Mouse (Mus musculus) brain, embryonic 14.5 days (tissue): ENCODE results near the gene Myo1h.

Experiments
- CTCF ChIP-seq: fragments of 200-500 bp; IDR thresholded peaks from 2 replicates; pipeline ENCODE4 v1.5.1; 2012; ENCODE audit warnings: inconsistent platforms, mild to moderate bottlenecking, moderate library complexity, borderline replicate concordance; ENCODE audit not compliant: insufficient read depth, insufficient read length; ENCODE audit errors: extremely low read depth
- POLR2A ChIP-seq: fragments of 200-500 bp; IDR thresholded peaks from 2 replicates; pipeline ENCODE4 v1.6.1; 2012; ENCODE audit warnings: mild to moderate bottlenecking, inconsistent platforms, borderline replicate concordance; ENCODE audit not compliant: poor library complexity, insufficient read depth, insufficient read length, severe bottlenecking; ENCODE audit errors: extremely low read depth

GRCm38 (mm10) chr5:114371331-114371730 is 82.4 kb downstream of the Myo1h start:
- TF ChIP-seq CTCF (no peak), POLR2A (no peak)
